7 mouse cellular contexts compared by ENCODE assay signal in the genomic region with DNA sequence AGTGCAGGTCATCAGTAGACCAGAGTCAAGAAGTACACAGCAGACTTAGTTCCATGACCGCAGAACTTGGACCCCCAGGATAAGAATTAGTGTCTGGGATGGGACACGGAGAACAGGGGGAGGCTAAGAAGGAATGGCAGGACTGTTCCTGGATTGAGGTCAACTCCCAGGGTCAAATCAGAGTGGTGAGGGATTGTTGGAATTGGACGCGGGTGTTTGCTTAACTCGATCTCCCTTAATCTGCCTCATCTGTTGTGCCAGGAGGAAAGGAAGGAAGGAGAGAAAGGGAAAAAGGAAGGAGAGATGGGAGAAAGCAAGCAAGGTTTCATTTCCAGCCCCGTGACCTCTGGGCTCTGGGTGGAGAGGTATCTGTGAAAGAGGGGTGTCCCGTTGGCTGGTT. TPM values are rescaled to one million over a fixed set of nuclear protein-coding genes. Genes with fewer than 3 reads are reported as not detected.
DNase-seq lines count a peak whose midpoint lies in the region; ATAC-seq and TF ChIP-seq lines count a peak whose summit lies in the region.

Gene Mfap2 (plus strand): TSS at position 301 of the 400 bp plus-strand sequence.

- no peaks in the 10 kb centered on the region for H3K27me3 ChIP-seq in lung, postnatal 0 days (replicated peaks; ENCODE audit: insufficient read depth, low read length)
- no peaks in the 10 kb centered on the region for H3K27me3 ChIP-seq in forebrain, postnatal 0 days (ENCODE audit: insufficient read depth, low read length)
- H3K27me3 ChIP-seq in limb, embryonic 10.5 days (ENCODE audit: low read depth, poor library complexity, severe bottlenecking): no peaks in the 10 kb centered on the region
- H3K27me3 ChIP-seq in stomach, embryonic 14.5 days (ENCODE audit: control insufficient read depth, insufficient read depth, low read length): no peaks in the 10 kb centered on the region

- peak within 1 kb of the TSS; percentile 73 for H3K4me2 ChIP-seq in lung, postnatal 0 days (replicated peaks; ENCODE audit: low read depth, low read length)
- peak within 1 kb of the TSS; percentile 79 for H3K4me2 ChIP-seq in forebrain, postnatal 0 days (ENCODE audit: low read depth)
- peak within 1 kb of the TSS; percentile 86 for H3K4me2 ChIP-seq in stomach, embryonic 14.5 days (replicated peaks; ENCODE audit: low read depth, low read length)

- H3K36me3 ChIP-seq in lung, postnatal 0 days (ENCODE audit: insufficient read depth, low read length): 0 out of 2 replicates have a peak, but pooled peaks cover 17% of the 10 kb centered on the region
- peaks cover 58% of the 10 kb centered on the region for H3K36me3 ChIP-seq in forebrain, postnatal 0 days (ENCODE audit: insufficient read depth)
- H3K36me3 ChIP-seq in limb, embryonic 10.5 days: peaks cover 66% of the 10 kb centered on the region
- H3K36me3 ChIP-seq in stomach, embryonic 14.5 days (ENCODE audit: control insufficient read depth, insufficient read depth, low read length): peaks cover 40% of the 10 kb centered on the region

- peak within 1 kb of the TSS; percentile 57 for H3K4me3 ChIP-seq in lung, postnatal 0 days (ENCODE audit: low read depth, low read length)
- peak within 1 kb of the TSS; percentile 68 for H3K4me3 ChIP-seq in forebrain, postnatal 0 days (ENCODE audit: low read depth, low read length)
- H3K4me3 ChIP-seq in limb, embryonic 10.5 days: peak within 1 kb of the TSS; percentile 77
- H3K4me3 ChIP-seq in stomach, embryonic 14.5 days (ENCODE audit: low read depth, low read length): peak within 1 kb of the TSS; percentile 74

- no peak for ATAC-seq in lung, postnatal 0 days
- ATAC-seq in forebrain, postnatal 0 days: no peak
- no peak for ATAC-seq in stomach, embryonic 14.5 days (ENCODE audit: insufficient number of reproducible peaks, insufficient read depth, low FRiP score, low read depth)
- no peak for ATAC-seq in erythroid progenitor cell, adult 5-6 weeks (replicated peaks; ENCODE audit: low FRiP score, poor library complexity, severe bottlenecking)

- no peaks in the 10 kb centered on the region for H3K9me3 ChIP-seq in lung, postnatal 0 days (ENCODE audit: low read length)
- H3K9me3 ChIP-seq in forebrain, postnatal 0 days (ENCODE audit: low read length): no peaks in the 10 kb centered on the region
- no peaks in the 10 kb centered on the region for H3K9me3 ChIP-seq in limb, embryonic 10.5 days (replicated peaks)
- H3K9me3 ChIP-seq in stomach, embryonic 14.5 days (ENCODE audit: control insufficient read depth, low read depth, low read length): no peaks in the 10 kb centered on the region

- TF ChIP-seq EP300 in lung, postnatal 0 days (IDR thresholded peaks at IDR 0.05): no peak

- no peak for DNase-seq in lung, postnatal 0 days (ENCODE audit: low spot score)
- no peak for DNase-seq in lung, postnatal 4 days
- no peak for DNase-seq in forebrain, postnatal 0 days
- no peak for DNase-seq in limb, embryonic 10.5 days (ENCODE audit: low spot score)
- no peak for DNase-seq in thymus, postnatal 4 days

- 0 out of 2 replicates have a peak, but pooled peaks cover 3% of the 10 kb centered on the region for H3K4me1 ChIP-seq in lung, postnatal 0 days (ENCODE audit: insufficient read depth, low read depth, low read length)
- peaks cover 19% of the 10 kb centered on the region for H3K4me1 ChIP-seq in forebrain, postnatal 0 days (ENCODE audit: insufficient read depth)
- peaks cover 47% of the 10 kb centered on the region for H3K4me1 ChIP-seq in limb, embryonic 10.5 days
- peaks cover 13% of the 10 kb centered on the region for H3K4me1 ChIP-seq in stomach, embryonic 14.5 days (ENCODE audit: control insufficient read depth, insufficient read depth, low read length)

- no peak for TF ChIP-seq CTCF in lung, postnatal 0 days (IDR thresholded peaks at IDR 0.05)
- TF ChIP-seq CTCF in forebrain, postnatal 0 days (IDR thresholded peaks at IDR 0.05; ENCODE audit: low read depth): no peak

- H3K9ac ChIP-seq in lung, postnatal 0 days (replicated peaks; ENCODE audit: low read depth): peak within 1 kb of the TSS; percentile 59
- H3K9ac ChIP-seq in forebrain, postnatal 0 days: peak within 1 kb of the TSS; percentile 77
- peak within 1 kb of the TSS; percentile 83 for H3K9ac ChIP-seq in stomach, embryonic 14.5 days (replicated peaks; ENCODE audit: low read depth, low read length)

- peak within 1 kb of the TSS; percentile 79 for H3K27ac ChIP-seq in lung, postnatal 0 days (ENCODE audit: low read length)
- H3K27ac ChIP-seq in forebrain, postnatal 0 days (ENCODE audit: low read depth, low read length): peak within 1 kb of the TSS; percentile 73
- peak within 1 kb of the TSS; percentile 96 for H3K27ac ChIP-seq in limb, embryonic 10.5 days
- peak within 1 kb of the TSS; percentile 90 for H3K27ac ChIP-seq in stomach, embryonic 14.5 days (ENCODE audit: low read length)

- 11% methylated on average over 7 of the region's 7 CpGs for WGBS in lung, postnatal 0 days
- 22% methylated on average over 7 of the region's 7 CpGs for WGBS in forebrain, postnatal 0 days
- WGBS in limb, embryonic 10.5 days: 20% methylated on average over 7 of the region's 7 CpGs
- 12% methylated on average over 7 of the region's 7 CpGs for WGBS in stomach, embryonic 14.5 days

RNA-seq across cellular contexts. Expression of gene Mfap2, which starts in this region (rescaled TPM):
- polyA plus RNA-seq in lung, postnatal 0 days (2015; fragmentation: Nextera tagmentation; extraction: Ambion mirVana): 398 and 422 TPM in 2 replicates
- total RNA-seq in forebrain, postnatal 0 days (2014; rRNA removed): 22.2 and 25.1 TPM in 2 replicates
- polyA plus RNA-seq in forebrain, postnatal 0 days (2015; fragmentation: Nextera tagmentation; extraction: Ambion mirVana): 124 and 148 TPM in 2 replicates
- polyA plus RNA-seq in limb, embryonic 10.5 days (2016; fragmentation: Nextera tagmentation; extraction: Ambion mirVana): 444 and 521 TPM in 2 replicates
- polyA plus RNA-seq in stomach, embryonic 14.5 days (2014; fragmentation: Nextera tagmentation; extraction: Ambion mirVana): 633 and 721 TPM in 2 replicates
- not detected in 2 replicates for total RNA-seq in erythroid progenitor cell, adult 5-6 weeks (2015; ENCODE audit: low replicate concordance)
- not detected in 2 replicates for total RNA-seq in erythroid progenitor cell, adult 5-6 weeks (2017; ENCODE audit: low replicate concordance)

Comparison
In these comparisons a context has a peak if more than half of its experiments do, and no peak if none do; other contexts are left out.
1. RNA of gene Mfap2 (total RNA-seq): 22.2 to 25.1 TPM in forebrain, postnatal 0 days; not detected in erythroid progenitor cell, adult 5-6 weeks; every median in the first group is over 10 times any median in the second.
2. Peak in every context shown above with its lines, with median percentiles within 50 percentile points of each other: H3K27ac ChIP-seq, H3K4me2 ChIP-seq, H3K4me3 ChIP-seq and H3K9ac ChIP-seq.